Mouse (Mus musculus): ENCODE data around the gene Ttc28.

GRCm38 (mm10) chr5:111122332-111123049 lies 242.9 kb downstream of the Ttc28 start:
- no peak for TF ChIP-seq CTCF (IDR thresholded peaks at IDR 0.05; ENCODE audit: extremely low read depth, insufficient read depth, insufficient read length, insufficient replicate concordance)
- TF ChIP-seq POLR2A (IDR thresholded peaks at IDR 0.05; ENCODE audit: low read depth, low read length) = no peak

Data from spleen, adult 2 months (tissue).